In genomic region chr16:48234999-48235398, GRCm38 (mm10) we compare ENCODE assay signal across 42 mouse cellular contexts. TPM values are rescaled to one million over a fixed set of nuclear protein-coding genes. Genes with fewer than 3 reads are reported as not detected.
DNase-seq lines count a peak whose midpoint lies in the region; ATAC-seq and TF ChIP-seq lines count a peak whose summit lies in the region.
"Had no signal": no experiment of that assay in that cellular context is flagged by ENCODE, and none has a peak within 500 bp of the region (broad histone marks: within the 10 kb centered on the region; RNA-seq: fewer than 3 reads in every experiment).

No protein-coding gene starts in this region.

- TF ChIP-seq POLR2A in ES-Bruce4 (IDR thresholded peaks at IDR 0.05; ENCODE audit: insufficient read depth, low read length), result no peak

- no peaks in the 10 kb centered on the region for H3K9me3 ChIP-seq in intestine, postnatal 0 days (ENCODE audit: control insufficient read depth)
- no peaks in the 10 kb centered on the region for H3K9me3 ChIP-seq in intestine, embryonic 15.5 days
- no peaks in the 10 kb centered on the region for H3K9me3 ChIP-seq in liver, postnatal 0 days (ENCODE audit: low read length)
- no peaks in the 10 kb centered on the region for H3K9me3 ChIP-seq in ES-Bruce4 (replicated peaks; ENCODE audit: control insufficient read depth, insufficient read depth, low read length, poor library complexity, severe bottlenecking)
- H3K9me3 ChIP-seq: embryonic facial prominence, embryonic 13.5 days; heart, embryonic 13.5 days; midbrain, embryonic 10.5 days; neural tube, embryonic 12.5 days had no signal

- no peak overlapping the region for H3K9ac ChIP-seq in intestine, postnatal 0 days (ENCODE audit: low read depth, low read length)
- H3K9ac ChIP-seq in intestine, embryonic 15.5 days, result no peak overlapping the region
- no peak overlapping the region for H3K9ac ChIP-seq in liver, postnatal 0 days (replicated peaks)
- no peak overlapping the region for H3K9ac ChIP-seq in ES-Bruce4 (ENCODE audit: low read depth, poor library complexity, severe bottlenecking)
- H3K9ac ChIP-seq: embryonic facial prominence, embryonic 13.5 days; heart, embryonic 13.5 days; neural tube, embryonic 12.5 days had no signal

- no peaks in the 10 kb centered on the region for H3K27me3 ChIP-seq in intestine, postnatal 0 days (replicated peaks; ENCODE audit: control insufficient read depth, insufficient read depth, low read length)
- no peaks in the 10 kb centered on the region for H3K27me3 ChIP-seq in intestine, embryonic 15.5 days (replicated peaks)
- H3K27me3 ChIP-seq in liver, postnatal 0 days (ENCODE audit: insufficient read depth, low read length), result no peaks in the 10 kb centered on the region
- H3K27me3 ChIP-seq in ES-Bruce4 (ENCODE audit: control insufficient read depth, insufficient read depth, low read length, poor library complexity, severe bottlenecking), result no peaks in the 10 kb centered on the region
- H3K27me3 ChIP-seq: embryonic facial prominence, embryonic 13.5 days; heart, embryonic 13.5 days; neural tube, embryonic 12.5 days had no signal

- H3K4me1 ChIP-seq in intestine, postnatal 0 days (replicated peaks; ENCODE audit: control insufficient read depth, insufficient read depth, low read length), result no peaks in the 10 kb centered on the region
- H3K4me1 ChIP-seq in intestine, embryonic 15.5 days (replicated peaks), result no peaks in the 10 kb centered on the region
- no peaks in the 10 kb centered on the region for H3K4me1 ChIP-seq in liver, postnatal 0 days (ENCODE audit: insufficient read depth)
- no peaks in the 10 kb centered on the region for H3K4me1 ChIP-seq in ES-Bruce4 (ENCODE audit: control insufficient read depth, insufficient read depth, low read length)
- H3K4me1 ChIP-seq: embryonic facial prominence, embryonic 13.5 days; heart, embryonic 13.5 days; hindbrain, embryonic 10.5 days; midbrain, embryonic 10.5 days; neural tube, embryonic 12.5 days had no signal

- DNase-seq in liver, postnatal 0 days, result no peak
- DNase-seq in liver (no peak), ZHBTc4 (ENCODE audit: low read depth, low spot score) (peak; percentile 49)
- DNase-seq in right cerebral cortex, postnatal 36 days (ENCODE audit: low spot score in 2 of 2), result no peak
- DNase-seq in gastrocnemius, postnatal 25 days, result no peak
- DNase-seq: adrenal gland, adult 2 months; adrenal gland, postnatal 36 days; cerebellum, adult 18-20 months; cerebellum, postnatal 10 days; gastrocnemius, adult 2 months; heart, postnatal 10 days; kidney, adult 11 months; kidney, postnatal 14 days; left cerebral cortex, postnatal 4 days; lung, adult 18-20 months; lung, postnatal 10 days had no signal

- no peak overlapping the region for H3K4me2 ChIP-seq in intestine, postnatal 0 days (replicated peaks; ENCODE audit: low read depth)
- no peak overlapping the region for H3K4me2 ChIP-seq in intestine, embryonic 15.5 days (replicated peaks)
- no peak overlapping the region for H3K4me2 ChIP-seq in liver, postnatal 0 days (ENCODE audit: low read depth, low read length)
- H3K4me2 ChIP-seq: embryonic facial prominence, embryonic 13.5 days; heart, embryonic 13.5 days; neural tube, embryonic 12.5 days had no signal

- H3K27ac ChIP-seq in intestine, postnatal 0 days (ENCODE audit: low read depth, low read length), result no peak overlapping the region
- no peak overlapping the region for H3K27ac ChIP-seq in intestine, embryonic 15.5 days
- no peak overlapping the region for H3K27ac ChIP-seq in liver, postnatal 0 days (ENCODE audit: low read depth)
- H3K27ac ChIP-seq in ES-Bruce4 (ENCODE audit: insufficient read depth, low read length), result no peak overlapping the region
- H3K27ac ChIP-seq: embryonic facial prominence, embryonic 13.5 days; gastrocnemius, adult 2 months; heart, embryonic 13.5 days; hindbrain, embryonic 10.5 days; midbrain, embryonic 10.5 days; neural tube, embryonic 12.5 days had no signal

- H3K4me3 ChIP-seq in intestine, postnatal 0 days (ENCODE audit: low read depth, low read length), result no peak overlapping the region
- H3K4me3 ChIP-seq in intestine, embryonic 15.5 days (replicated peaks), result no peak overlapping the region
- H3K4me3 ChIP-seq in liver, postnatal 0 days (ENCODE audit: low read depth, low read length), result no peak overlapping the region
- no peak overlapping the region for H3K4me3 ChIP-seq in ES-Bruce4 (ENCODE audit: low read depth, low read length)
- H3K4me3 ChIP-seq: embryonic facial prominence, embryonic 13.5 days; erythroblast, embryonic 14.5 days; gastrocnemius, adult 2 months; heart, embryonic 13.5 days; hindbrain, embryonic 10.5 days; midbrain, embryonic 10.5 days; myocyte; neural tube, embryonic 12.5 days had no signal

- TF ChIP-seq CTCF in intestine, postnatal 0 days (IDR thresholded peaks at IDR 0.05; ENCODE audit: low read depth), result peak; percentile 24
- peak; percentile 15; the same call in 1 of the 2 replicates for TF ChIP-seq CTCF in liver, postnatal 0 days (IDR thresholded peaks at IDR 0.05; ENCODE audit: low read depth)
- TF ChIP-seq CTCF in ES-Bruce4 (IDR thresholded peaks at IDR 0.05; ENCODE audit: low read depth, low read length), result peak; percentile 49

- no peak for ATAC-seq in intestine, postnatal 0 days
- ATAC-seq in intestine, embryonic 15.5 days, result no peak
- no peak for ATAC-seq in liver, postnatal 0 days
- ATAC-seq: activated CD4-positive, CD25-positive, alpha-beta regulatory T cell, adult 4 months; CD4-positive, CD25-positive, alpha-beta regulatory T cell, adult 4 months; forebrain, embryonic 16.5 days; hindbrain, embryonic 16.5 days; midbrain, embryonic 16.5 days had no signal

- WGBS in intestine, postnatal 0 days, result 96% methylated on average over 1 of the region's 1 CpGs
- 82% methylated on average over 1 of the region's 1 CpGs for WGBS in intestine, embryonic 15.5 days
- WGBS in liver, postnatal 0 days (ENCODE audit: insufficient replicate concordance), result 74% methylated on average over 1 of the region's 1 CpGs

- H3K36me3 ChIP-seq in intestine, postnatal 0 days (ENCODE audit: control insufficient read depth, insufficient read depth), result no peaks in the 10 kb centered on the region
- H3K36me3 ChIP-seq in intestine, embryonic 15.5 days, result no peaks in the 10 kb centered on the region
- H3K36me3 ChIP-seq in liver, postnatal 0 days (replicated peaks; ENCODE audit: insufficient read depth, low read length), result no peaks in the 10 kb centered on the region
- no peaks in the 10 kb centered on the region for H3K36me3 ChIP-seq in ES-Bruce4 (ENCODE audit: control insufficient read depth, insufficient read depth, low read length, poor library complexity, severe bottlenecking)
- H3K36me3 ChIP-seq: embryonic facial prominence, embryonic 13.5 days; heart, embryonic 13.5 days; hindbrain, embryonic 10.5 days; midbrain, embryonic 10.5 days; neural tube, embryonic 12.5 days had no signal

- no peak for TF ChIP-seq EP300 in liver, postnatal 0 days (IDR thresholded peaks at IDR 0.05; ENCODE audit: low read depth)
- TF ChIP-seq EP300 in ES-Bruce4 (IDR thresholded peaks at IDR 0.05; ENCODE audit: insufficient read depth, low read depth, low read length), result no peak

RNA-seq across cellular contexts. Expression of gene Dppa4, which starts 48.5 kb away (rescaled TPM):
- not detected in 2 replicates for polyA plus RNA-seq in intestine, postnatal 0 days (2015; fragmentation: Nextera tagmentation; extraction: Ambion mirVana)
- polyA plus RNA-seq in intestine, embryonic 15.5 days (2015; fragmentation: Nextera tagmentation; extraction: Ambion mirVana), result not detected in 2 replicates
- not detected in 2 replicates for polyA plus RNA-seq in liver, postnatal 0 days (2015; fragmentation: Nextera tagmentation; extraction: Ambion mirVana)
- polyA plus RNA-seq in ES-Bruce4 (2011; ENCODE audit: insufficient read depth, insufficient read length, low read depth, missing spikeins), result 185 and 196 TPM in 2 replicates
- not detected for total RNA-seq in gastrocnemius, postnatal 25 days (2021)
- total RNA-seq: adrenal gland, adult 2 months; adrenal gland, postnatal 36 days; common myeloid progenitor, adult 5-6 weeks; gastrocnemius, adult 2 months; gastrocnemius, postnatal 4 days; heart, adult 8-10 months; heart, postnatal 10 days; layer of hippocampus, postnatal 14 days; left cerebral cortex, adult 8-10 months; left cerebral cortex, postnatal 4 days; megakaryocyte progenitor cell, adult 5-6 weeks had no signal
- polyA plus RNA-seq: activated CD4-positive, CD25-positive, alpha-beta regulatory T cell, adult 4 months; adrenal gland, adult 2 months; brain, embryonic 14.5 days; CD4-positive, CD25-positive, alpha-beta regulatory T cell, adult 4 months; embryonic facial prominence, embryonic 13.5 days; erythroblast, embryonic 14.5 days; forebrain, embryonic 11.5 days; forebrain, embryonic 16.5 days; heart, embryonic 13.5 days; hindbrain, embryonic 16.5 days; kidney, embryonic 14.5 days; limb, embryonic 14.5 days; midbrain, embryonic 10.5 days; midbrain, embryonic 16.5 days; neural tube, embryonic 12.5 days; stomach, embryonic 14.5 days had no signal

Comparison
In these comparisons a context has a peak if more than half of its experiments do, and no peak if none do; other contexts are left out.
1. RNA of gene Dppa4, which starts 48.5 kb away (polyA plus RNA-seq): 185 to 196 TPM in ES-Bruce4; not detected in liver, postnatal 0 days, not detected in intestine, postnatal 0 days and not detected in intestine, embryonic 15.5 days; every median in the first group is over 100 times any median in the second.
2. Peak in every context shown above with its lines, with median percentiles within 50 percentile points of each other: CTCF ChIP-seq.